Mouse (Mus musculus) bone marrow, adult 2 months (tissue): ENCODE data around the gene Creg1. TPM values are rescaled to one million over a fixed set of nuclear protein-coding genes. Genes with fewer than 3 reads are reported as not detected.

Experiments used
- H3K27ac ChIP-seq: fragments of 200-500 bp; 2 replicates; pipeline ENCODE4 v1.5.1; 2012; ENCODE audit warnings: low read depth, mild to moderate bottlenecking, control low read depth, inconsistent platforms, low read length; ENCODE audit not compliant: control insufficient read depth, poor library complexity, insufficient read depth
- H3K4me1 ChIP-seq: fragments of 200-500 bp; 2 replicates; pipeline ENCODE4 v1.6.1; 2011; ENCODE audit warnings: low read length; ENCODE audit not compliant: control insufficient read depth, insufficient read depth
- H3K4me3 ChIP-seq: fragments of 200-500 bp; replicated peaks from 2 replicates; pipeline ENCODE3; 2011; ENCODE audit warnings: mild to moderate bottlenecking, low read depth, low read length, control low read depth; ENCODE audit not compliant: control insufficient read depth
- CTCF ChIP-seq: fragments of 200-500 bp; IDR thresholded peaks from 2 replicates; pipeline ENCODE4 v1.5.1; 2011; ENCODE audit warnings: low read length, control low read depth; ENCODE audit not compliant: control insufficient read depth, insufficient read depth
- POLR2A ChIP-seq: fragments of 200-500 bp; IDR thresholded peaks from 2 replicates; pipeline ENCODE4 v1.6.1; 2011; ENCODE audit warnings: low read depth, mild to moderate bottlenecking, control low read depth, low read length, borderline replicate concordance; ENCODE audit not compliant: control insufficient read depth
- WGBS: fragments of 180-500 bp; shearing (Covaris S2); methylation state at CpG from one replicate; pipeline ENCODE4 v1.1.7; 2018; 5-methylcytosine and 5-hydroxymethylcytosine counted together
- polyA plus RNA-seq: library from polyadenylated mRNA; stranded (reverse); fragments of >200 nt; gene quantifications from 2 replicates; pipeline ENCODE4 v1.2.4, GENCODE M21; 2011; ENCODE audit warnings: low replicate concordance; ENCODE audit not compliant: missing spikeins, insufficient read depth, insufficient read length

The Creg1 gene
- polyA plus RNA-seq, 1 experiment, result 312 TPM

DNA sequence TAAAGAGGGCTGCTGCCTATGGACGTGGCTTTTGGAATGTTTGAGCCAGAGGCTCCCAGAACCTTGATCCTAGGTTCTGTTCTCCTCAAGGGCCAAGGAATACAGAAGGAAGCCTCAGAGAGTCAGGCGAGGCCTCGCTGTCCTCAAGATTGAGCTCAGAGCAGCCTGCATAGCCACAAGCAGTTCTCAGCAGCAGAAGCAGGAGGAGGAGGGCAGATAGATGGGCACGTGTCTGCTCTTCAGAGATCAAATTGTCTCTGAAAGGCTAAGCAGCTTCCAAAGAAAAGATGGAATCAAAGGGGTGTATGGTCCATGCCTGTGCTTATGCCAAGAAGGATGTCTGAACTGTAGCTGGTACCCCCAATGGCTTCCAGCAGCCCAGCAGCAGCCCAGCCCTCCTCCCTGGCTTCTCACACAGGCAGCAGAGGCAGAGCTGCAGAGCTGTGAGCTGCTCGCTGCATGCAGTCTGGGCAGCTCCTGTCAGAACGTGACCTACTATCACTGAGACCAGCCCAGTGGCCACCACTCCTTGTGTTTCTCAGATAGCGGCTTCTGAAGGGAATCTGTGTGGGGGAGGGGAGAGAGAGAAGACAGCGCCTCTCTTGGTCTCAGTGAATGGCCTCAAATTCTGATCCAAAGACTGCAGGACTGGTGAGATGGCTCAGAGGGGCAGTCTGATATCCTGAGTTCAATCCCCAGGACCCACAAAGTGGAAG lies 54.8 kb downstream of the Creg1 start:
- H3K4me1 ChIP-seq, result peaks cover 2% of the 10 kb centered on the region; the same call in 1 of the 2 replicates
- H3K4me3 ChIP-seq, result no peak overlapping the region
- H3K27ac ChIP-seq, result peak overlapping the region; percentile 48; the same call in 1 of the 2 replicates
- TF ChIP-seq CTCF (no peak), POLR2A (peak; percentile 11; the same call in 1 of the 2 replicates)
- WGBS, result 72% methylated on average over 8 of the region's 8 CpGs

GRCm38 (mm10) chr1:165819147-165819546 lies 55.6 kb downstream of the Creg1 start:
- Histone ChIP-seq H3K4me3 (no peak overlapping the region), H3K27ac (no peak overlapping the region), H3K4me1 (peaks cover 2% of the 10 kb centered on the region; the same call in 1 of the 2 replicates)
- 63% methylated on average over 4 of the region's 4 CpGs for WGBS
- TF ChIP-seq CTCF (no peak), POLR2A (no peak)

DNA sequence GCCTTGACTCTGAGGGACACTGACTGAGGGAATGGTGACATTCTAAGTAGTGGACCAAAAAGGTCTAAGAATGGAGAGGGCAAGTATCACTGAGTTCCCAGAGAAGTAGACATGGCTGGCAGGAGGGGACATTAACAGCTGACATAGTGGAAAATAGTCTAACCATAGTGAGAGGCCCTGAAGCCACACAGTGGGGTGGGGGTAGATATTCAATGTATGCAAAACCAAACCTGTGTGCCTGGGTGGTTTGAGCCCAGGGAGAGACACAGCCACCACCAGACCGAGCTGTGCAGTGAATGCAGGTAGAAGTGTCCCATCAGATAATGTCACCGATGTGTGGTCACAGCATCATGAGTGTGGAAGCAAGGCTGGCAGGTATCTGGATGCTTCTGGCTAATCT lies 58.5 kb downstream of the Creg1 start:
- no peak overlapping the region for H3K27ac ChIP-seq
- no peak overlapping the region for H3K4me3 ChIP-seq
- WGBS, result 68% methylated on average over 2 of the region's 2 CpGs
- TF ChIP-seq POLR2A (no peak), CTCF (no peak)
- H3K4me1 ChIP-seq, result no peaks in the 10 kb centered on the region

Other genes with a start within 250 kb of the Creg1 start
- gene Mpzl1, start 129.2 kb upstream of the Creg1 start, polyA plus RNA-seq, result 5.8 and 20.7 TPM in 2 replicates
- gene Rcsd1, start 54.0 kb upstream of the Creg1 start, polyA plus RNA-seq, result 51.6 and 119 TPM in 2 replicates
- 3.3 and 4.9 TPM in 2 replicates for gene Cd247, start 24.9 kb downstream of the Creg1 start, polyA plus RNA-seq
- gene Pou2f1, start 238.9 kb downstream of the Creg1 start, polyA plus RNA-seq, result 7.2 and 9.1 TPM in 2 replicates